Mouse (Mus musculus): ENCODE results near the gene Gm6096. TPM values are rescaled to one million over a fixed set of nuclear protein-coding genes. Genes with fewer than 3 reads are reported as not detected.

The Gm6096 gene
- total RNA-seq, 2 experiments from 2014 or later: not detected

DNA sequence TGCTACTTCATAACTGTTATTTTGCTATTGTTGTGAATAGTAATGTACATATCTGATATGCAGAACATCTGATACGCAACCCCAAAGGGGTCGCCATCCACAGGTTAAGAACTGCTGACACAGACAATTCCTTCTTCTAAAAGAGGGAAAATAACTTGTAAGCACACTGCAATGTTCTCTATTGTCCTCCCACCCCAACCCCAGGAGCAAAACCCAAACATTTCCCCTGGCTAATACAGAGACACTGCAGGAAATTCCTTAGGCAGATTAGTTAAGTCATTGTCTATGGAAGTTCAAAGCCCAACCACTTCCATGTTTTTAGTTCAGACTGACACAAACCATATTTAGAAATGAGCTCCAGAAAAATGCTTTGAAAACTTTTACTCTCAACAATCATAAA, 48.0 kb downstream of the Gm6096 start:
- no peak for DNase-seq
- intact Hi-C loops (cut with DNase I): no loop called here

Other genes with a start within 250 kb of the Gm6096 start
- not detected for gene Scgb2b27, start 237.1 kb upstream of the Gm6096 start, total RNA-seq (2021)
- not detected for gene Scgb1b27, start 229.6 kb upstream of the Gm6096 start, total RNA-seq (2021)
- not detected for gene Scgb1b30, start 155.6 kb upstream of the Gm6096 start, total RNA-seq (2021)
- gene Wtip, start 117.8 kb upstream of the Gm6096 start, total RNA-seq (2021): 10 to 100 TPM; 24.4 to 28.6 TPM
- gene Uba2, start 81.4 kb upstream of the Gm6096 start, total RNA-seq (2021): 10 to 100 TPM; 83.1 to 84.0 TPM
- gene Pdcd2l, start 54.4 kb upstream of the Gm6096 start, total RNA-seq (2021): 10 to 100 TPM; 30.4 to 30.6 TPM
- gene Gpi1, start 20.7 kb upstream of the Gm6096 start, total RNA-seq (2021): 100 to 1,000 TPM; 317 to 394 TPM
- gene 4931406P16Rik, start 62.5 kb downstream of the Gm6096 start, total RNA-seq (2021): 10 to 100 TPM; 50.3 to 64.9 TPM
- 10 to 100 TPM; 65.5 to 81.3 TPM for gene Lsm14a, start 142.3 kb downstream of the Gm6096 start, total RNA-seq (2021)